Mouse (Mus musculus) skeletal muscle tissue, adult 2 months (tissue): ENCODE results near the gene Slc27a3.
"Not testable (repeated sequence)": the region's sequence is repeated elsewhere in the genome, so short reads cannot be mapped to it uniquely, and the experiment has no call there.

Experiments
- DNase-seq: peaks from one replicate; pipeline ENCODE4 v3.0.0-alpha.2; 2012; ENCODE audit warnings: low read depth, low spot score

Slc27a3 gene

DNA sequence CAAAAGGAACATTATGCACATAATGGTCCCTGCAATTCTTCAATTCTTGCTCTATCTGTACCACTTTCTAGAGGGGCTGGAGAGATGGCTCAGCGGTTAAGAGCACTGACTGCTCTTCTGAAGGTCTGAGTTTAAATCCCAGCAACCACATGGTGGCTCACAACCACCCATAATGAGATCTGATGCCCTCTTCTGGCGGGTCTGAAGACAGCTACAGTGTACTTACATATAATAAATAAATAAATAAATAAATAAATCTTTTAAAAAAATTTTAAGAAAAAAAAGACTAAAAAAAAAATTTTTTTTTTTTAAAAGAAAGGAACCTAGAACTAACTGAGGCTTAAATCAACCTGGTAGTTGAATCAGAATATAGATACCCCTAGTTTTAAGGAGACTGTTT lies 46.9 kb downstream of the Slc27a3 start:
- DNase-seq: not testable (repeated sequence)

DNA sequence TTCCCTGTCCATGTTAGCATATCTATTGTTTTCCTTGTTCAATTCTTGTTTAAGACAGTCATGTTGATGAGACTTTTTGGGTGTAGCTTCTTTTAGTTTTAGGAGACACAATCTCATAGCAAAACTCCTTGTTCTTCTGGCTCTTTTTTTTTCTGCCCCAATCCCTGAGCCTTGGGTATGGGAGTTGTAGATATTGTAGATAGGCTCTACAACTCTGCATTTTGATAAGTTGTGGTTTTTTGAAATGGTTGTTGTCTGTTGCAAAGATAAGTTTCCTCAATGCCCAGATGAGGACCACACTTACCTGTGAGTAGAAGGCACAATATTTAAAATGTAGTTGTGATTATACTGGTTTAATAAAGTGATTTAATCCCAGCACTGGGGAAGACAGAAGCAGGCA lies 49.6 kb downstream of the Slc27a3 start:
- no peak for DNase-seq

DNA sequence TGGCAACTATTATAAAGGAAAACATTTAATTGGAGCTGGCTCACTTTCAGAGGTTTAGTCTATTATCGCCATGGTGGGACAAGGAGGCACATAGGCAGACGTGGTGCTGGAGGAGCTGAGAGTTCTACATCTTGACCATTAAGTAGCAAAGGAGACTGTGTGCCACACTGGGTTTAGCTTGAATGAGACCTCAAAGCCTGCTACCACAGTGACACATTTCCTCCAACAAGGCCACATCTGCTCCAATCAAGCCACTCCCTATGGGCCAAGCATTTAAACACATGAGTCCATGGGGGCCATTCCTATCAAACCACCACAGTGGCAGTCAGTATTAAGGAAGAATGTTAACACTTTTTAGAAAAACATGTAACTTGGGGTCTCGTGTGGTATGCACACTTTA lies 51.5 kb downstream of the Slc27a3 start:
- DNase-seq: no peak

DNA sequence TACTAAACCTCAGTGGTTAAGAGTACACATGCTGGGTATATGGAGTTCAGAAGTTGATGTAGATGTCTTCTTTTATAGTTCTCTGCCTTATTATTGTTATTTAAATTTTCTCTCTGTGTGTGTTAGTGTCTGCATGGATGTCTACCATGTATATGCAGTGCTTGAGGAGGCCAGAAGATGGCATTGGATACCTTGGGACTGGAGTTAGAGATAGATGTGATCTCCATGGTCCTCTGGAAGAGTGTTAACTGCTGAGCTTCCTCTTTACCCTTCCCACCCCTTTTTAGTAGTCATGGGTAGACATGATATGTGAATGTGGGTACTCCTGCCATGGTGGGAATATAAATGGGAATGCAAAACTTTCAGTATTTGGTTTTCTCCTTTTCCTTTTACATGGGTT lies 54.2 kb downstream of the Slc27a3 start:
- no peak for DNase-seq
